Mouse (Mus musculus): ENCODE results near the gene Abcc3. TPM values are rescaled to one million over a fixed set of nuclear protein-coding genes. Genes with fewer than 3 reads are reported as not detected.
A peak's percentile ranks its signal among the peaks of the same experiment; 100 is the strongest.
"Not testable (repeated sequence)": the region's sequence is repeated elsewhere in the genome, so short reads cannot be mapped to it uniquely, and the experiment has no call there.

The Abcc3 gene
- total RNA-seq, 2 experiments from 2014 or later = 0.05 to 2.0 TPM

- ATAC-seq (replicated peaks; ENCODE audit: poor library complexity, severe bottlenecking) = no peak
Observed at GRCm38 (mm10) chr11:94404178-94404577, 11.4 kb upstream of the Abcc3 start.

- ATAC-seq (replicated peaks; ENCODE audit: poor library complexity, severe bottlenecking) = no peak
Observed at GRCm38 (mm10) chr11:94403757-94404156, 11.0 kb upstream of the Abcc3 start.

- no peak for ATAC-seq (replicated peaks; ENCODE audit: poor library complexity, severe bottlenecking)
Observed at GRCm38 (mm10) chr11:94402731-94403130, 9.9 kb upstream of the Abcc3 start.

- not testable (repeated sequence) for ATAC-seq (replicated peaks; ENCODE audit: poor library complexity, severe bottlenecking)
Observed at GRCm38 (mm10) chr11:94402029-94402428, 9.2 kb upstream of the Abcc3 start.

GRCm38 (mm10) chr11:94400996-94401395 lies 8.2 kb upstream of the Abcc3 start:
- ATAC-seq (replicated peaks; ENCODE audit: poor library complexity, severe bottlenecking) = no peak

GRCm38 (mm10) chr11:94394107-94394506 lies 1.3 kb upstream of the Abcc3 start:
- no peak for ATAC-seq (replicated peaks; ENCODE audit: poor library complexity, severe bottlenecking)

- ATAC-seq (replicated peaks; ENCODE audit: poor library complexity, severe bottlenecking) = not testable (repeated sequence)
Observed at GRCm38 (mm10) chr11:94393490-94393889, 693 bp upstream of the Abcc3 start.

- no peak for ATAC-seq (replicated peaks; ENCODE audit: poor library complexity, severe bottlenecking)
Observed at GRCm38 (mm10) chr11:94391661-94392060, 1.1 kb downstream of the Abcc3 start.

GRCm38 (mm10) chr11:94390825-94391224 lies 2.0 kb downstream of the Abcc3 start:
- ATAC-seq (replicated peaks; ENCODE audit: poor library complexity, severe bottlenecking) = no peak

GRCm38 (mm10) chr11:94389724-94390396 lies 2.9 kb downstream of the Abcc3 start:
- no peak for ATAC-seq (replicated peaks; ENCODE audit: poor library complexity, severe bottlenecking)

- no peak for ATAC-seq (replicated peaks; ENCODE audit: poor library complexity, severe bottlenecking)
Observed at GRCm38 (mm10) chr11:94389021-94389420, 3.8 kb downstream of the Abcc3 start.

GRCm38 (mm10) chr11:94387756-94388155 lies 5.0 kb downstream of the Abcc3 start:
- ATAC-seq (replicated peaks; ENCODE audit: poor library complexity, severe bottlenecking) = no peak

- ATAC-seq (replicated peaks; ENCODE audit: poor library complexity, severe bottlenecking) = peak; percentile 86
Observed at GRCm38 (mm10) chr11:94385977-94386771, 6.6 kb downstream of the Abcc3 start.

GRCm38 (mm10) chr11:94379736-94380135 lies 13.1 kb downstream of the Abcc3 start:
- no peak for ATAC-seq (replicated peaks; ENCODE audit: poor library complexity, severe bottlenecking)

GRCm38 (mm10) chr11:94379061-94379460 lies 13.7 kb downstream of the Abcc3 start:
- ATAC-seq (replicated peaks; ENCODE audit: poor library complexity, severe bottlenecking) = no peak

GRCm38 (mm10) chr11:94374276-94374948 lies 18.4 kb downstream of the Abcc3 start:
- ATAC-seq (replicated peaks; ENCODE audit: poor library complexity, severe bottlenecking) = no peak

- ATAC-seq (replicated peaks; ENCODE audit: poor library complexity, severe bottlenecking) = peak; percentile 95
Observed at GRCm38 (mm10) chr11:94370809-94371208, 22.0 kb downstream of the Abcc3 start.

GRCm38 (mm10) chr11:94369981-94370380 lies 22.8 kb downstream of the Abcc3 start:
- no peak for ATAC-seq (replicated peaks; ENCODE audit: poor library complexity, severe bottlenecking)

GRCm38 (mm10) chr11:94365340-94365739 lies 27.5 kb downstream of the Abcc3 start:
- ATAC-seq (replicated peaks; ENCODE audit: poor library complexity, severe bottlenecking) = no peak

- ATAC-seq (replicated peaks; ENCODE audit: poor library complexity, severe bottlenecking) = no peak
Observed at GRCm38 (mm10) chr11:94363690-94364089, 29.1 kb downstream of the Abcc3 start.

- ATAC-seq (replicated peaks; ENCODE audit: poor library complexity, severe bottlenecking) = no peak
Observed at GRCm38 (mm10) chr11:94362101-94362500, 30.7 kb downstream of the Abcc3 start.
